28 mouse cellular contexts compared by ENCODE assay signal in the genomic region with DNA sequence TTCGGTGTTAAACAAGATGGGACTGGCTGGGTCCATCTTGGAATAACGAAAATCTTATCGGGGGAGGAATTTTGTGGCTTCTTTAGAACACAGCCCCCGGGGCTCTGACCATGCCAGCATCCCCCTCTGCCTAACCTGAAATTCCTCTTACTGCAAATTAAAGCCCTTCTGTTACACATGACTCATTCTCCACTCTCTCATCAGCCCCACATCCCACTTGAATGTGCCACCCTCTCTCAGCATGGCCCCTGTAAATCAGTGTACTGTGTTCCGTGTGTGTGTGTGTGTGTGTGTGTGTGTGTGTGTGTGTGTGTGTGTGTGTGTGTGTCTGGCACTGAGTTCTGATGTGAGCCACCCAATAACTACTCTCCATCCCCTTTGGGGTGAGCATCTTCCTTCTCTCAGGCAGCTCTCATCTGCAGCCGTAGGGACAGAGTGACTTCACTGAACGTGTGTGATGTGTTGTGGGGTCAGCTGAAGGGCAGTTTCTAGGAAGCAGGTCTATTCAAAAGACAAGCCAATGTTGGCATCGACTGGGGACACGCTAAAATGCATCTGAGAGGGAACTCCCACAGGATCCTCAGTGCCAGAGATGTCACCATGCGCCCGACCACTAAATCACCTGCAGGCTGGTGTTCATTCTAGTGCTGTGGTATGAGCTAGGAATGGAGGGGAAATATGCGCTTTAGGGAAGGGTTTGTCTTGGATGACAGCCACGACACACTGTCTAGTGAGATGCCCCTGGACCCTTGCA. TPM values are rescaled to one million over a fixed set of nuclear protein-coding genes. Genes with fewer than 3 reads are reported as not detected.
A peak's percentile ranks its signal among the peaks of the same experiment; 100 is the strongest.
DNase-seq lines count a peak whose midpoint lies in the region; ATAC-seq and TF ChIP-seq lines count a peak whose summit lies in the region.
"Had no signal": no experiment of that assay in that cellular context is flagged by ENCODE, and none has a peak within 500 bp of the region (broad histone marks: within the 10 kb centered on the region; RNA-seq: fewer than 3 reads in every experiment).

No protein-coding gene starts in this region.

- DNase-seq in frontal cortex, postnatal 14 days (ENCODE audit: low spot score in 2 of 2), result no peak
- no peak for DNase-seq in liver
- no peak for DNase-seq in midbrain, embryonic 14.5 days
- peak; percentile 80 for DNase-seq in brain, adult 2 months (ENCODE audit: low read depth, low spot score)
- no peak for DNase-seq in cerebellum, adult 2 months
- DNase-seq: adrenal gland, postnatal 10 days; cerebellum, adult 11 months; cerebellum, adult 9-11 months; embryo, embryonic 11 days; gastrocnemius, adult 2 months; gastrocnemius, postnatal 36 days; heart, adult 2 months; heart, postnatal 14 days; kidney, adult 8-10 months; kidney, postnatal 4 days; right cerebral cortex, postnatal 14 days had no signal

- no peak overlapping the region for H3K9ac ChIP-seq in liver, embryonic 12.5 days
- H3K9ac ChIP-seq in midbrain, embryonic 14.5 days (replicated peaks; ENCODE audit: low read length), result no peak overlapping the region
- H3K9ac ChIP-seq in midbrain, embryonic 16.5 days (ENCODE audit: low read depth, low read length), result no peak overlapping the region
- H3K9ac ChIP-seq: embryonic facial prominence, embryonic 12.5 days; lung, embryonic 15.5 days; midbrain, embryonic 15.5 days had no signal

- H3K4me2 ChIP-seq in liver, embryonic 12.5 days, result no peak overlapping the region
- H3K4me2 ChIP-seq in midbrain, embryonic 14.5 days (ENCODE audit: low read length), result no peak overlapping the region
- H3K4me2 ChIP-seq in midbrain, embryonic 16.5 days (ENCODE audit: low read length), result no peak overlapping the region
- H3K4me2 ChIP-seq: embryonic facial prominence, embryonic 12.5 days; lung, embryonic 15.5 days; midbrain, embryonic 15.5 days had no signal

- no peak overlapping the region for H3K4me3 ChIP-seq in liver, embryonic 12.5 days
- H3K4me3 ChIP-seq in midbrain, embryonic 14.5 days (replicated peaks; ENCODE audit: low read depth, low read length), result no peak overlapping the region
- H3K4me3 ChIP-seq in midbrain, embryonic 16.5 days (ENCODE audit: low read depth, low read length), result no peak overlapping the region
- H3K4me3 ChIP-seq in cerebellum, adult 2 months (replicated peaks; ENCODE audit: insufficient read depth, low read depth, low read length), result no peak overlapping the region
- H3K4me3 ChIP-seq: embryonic facial prominence, embryonic 12.5 days; gastrocnemius, adult 2 months; heart, adult 2 months; lung, embryonic 15.5 days; midbrain, embryonic 15.5 days; myocyte had no signal

- no peak for TF ChIP-seq CTCF in cerebellum, adult 2 months (IDR thresholded peaks at IDR 0.05; ENCODE audit: borderline replicate concordance, insufficient read depth, low read depth, low read length)

- 81% methylated on average over 13 of the region's 13 CpGs for whole genome bisulfite sequencing in liver, embryonic 12.5 days (ENCODE audit: insufficient replicate concordance)
- WGBS in midbrain, embryonic 14.5 days, result 78% methylated on average over 13 of the region's 13 CpGs
- WGBS in midbrain, embryonic 16.5 days, result 71% methylated on average over 13 of the region's 13 CpGs
- 75% methylated on average over 13 of the region's 13 CpGs for WGBS in cerebellum, adult 2 months

- H3K9me3 ChIP-seq in liver, embryonic 12.5 days (replicated peaks), result no peaks in the 10 kb centered on the region
- H3K9me3 ChIP-seq in midbrain, embryonic 14.5 days (ENCODE audit: control insufficient read depth, low read length), result no peaks in the 10 kb centered on the region
- H3K9me3 ChIP-seq in midbrain, embryonic 16.5 days (replicated peaks; ENCODE audit: control insufficient read depth, low read length, poor library complexity, severe bottlenecking), result no peaks in the 10 kb centered on the region
- H3K9me3 ChIP-seq: embryonic facial prominence, embryonic 12.5 days; lung, embryonic 15.5 days; midbrain, embryonic 15.5 days had no signal

- H3K27ac ChIP-seq in liver, embryonic 12.5 days, result peak overlapping the region; percentile 29; the same call in 1 of the 2 replicates
- H3K27ac ChIP-seq in midbrain, embryonic 14.5 days (replicated peaks; ENCODE audit: low read depth, low read length), result peak overlapping the region; percentile 26; the same call in 1 of the 2 replicates
- no peak overlapping the region for H3K27ac ChIP-seq in midbrain, embryonic 16.5 days (ENCODE audit: low read length)
- H3K27ac ChIP-seq in cerebellum, adult 2 months (ENCODE audit: insufficient read depth, low read length), result no peak overlapping the region
- H3K27ac ChIP-seq: embryonic facial prominence, embryonic 12.5 days; gastrocnemius, adult 2 months; heart, adult 2 months; kidney, postnatal 0 days; lung, embryonic 15.5 days; midbrain, embryonic 15.5 days had no signal

- H3K27me3 ChIP-seq in liver, embryonic 12.5 days (replicated peaks), result 0 out of 2 replicates have a peak, but pooled peaks cover 9% of the 10 kb centered on the region
- no peaks in the 10 kb centered on the region for H3K27me3 ChIP-seq in midbrain, embryonic 14.5 days (ENCODE audit: control insufficient read depth, insufficient read depth, low read length)
- H3K27me3 ChIP-seq in midbrain, embryonic 16.5 days (ENCODE audit: control insufficient read depth, insufficient read depth, low read depth, low read length), result no peaks in the 10 kb centered on the region
- H3K27me3 ChIP-seq in cerebellum, adult 2 months (ENCODE audit: control insufficient read depth, insufficient read depth, low read length), result no peaks in the 10 kb centered on the region
- H3K27me3 ChIP-seq: CH12.LX; embryonic facial prominence, embryonic 12.5 days; lung, embryonic 15.5 days; midbrain, embryonic 15.5 days had no signal

- ATAC-seq in frontal cortex, adult (ENCODE audit: low TSS enrichment), result peak; percentile 68
- no peak for ATAC-seq in liver, embryonic 12.5 days
- no peak for ATAC-seq in midbrain, embryonic 14.5 days (ENCODE audit: low FRiP score, low TSS enrichment)
- no peak for ATAC-seq in midbrain, embryonic 16.5 days
- ATAC-seq: forebrain, embryonic 14.5 days; intestine, embryonic 16.5 days had no signal

- H3K36me3 ChIP-seq in liver, embryonic 12.5 days, result no peaks in the 10 kb centered on the region
- H3K36me3 ChIP-seq in midbrain, embryonic 14.5 days (ENCODE audit: control insufficient read depth, insufficient read depth, low read length), result no peaks in the 10 kb centered on the region
- H3K36me3 ChIP-seq in midbrain, embryonic 16.5 days (ENCODE audit: control insufficient read depth, insufficient read depth, low read length), result no peaks in the 10 kb centered on the region
- H3K36me3 ChIP-seq: embryonic facial prominence, embryonic 12.5 days; lung, embryonic 15.5 days; midbrain, embryonic 15.5 days had no signal

- H3K4me1 ChIP-seq in liver, embryonic 12.5 days, result peaks cover 57% of the 10 kb centered on the region
- H3K4me1 ChIP-seq in midbrain, embryonic 14.5 days (ENCODE audit: control insufficient read depth, insufficient read depth, low read length), result peaks cover 26% of the 10 kb centered on the region
- H3K4me1 ChIP-seq in midbrain, embryonic 16.5 days (ENCODE audit: control insufficient read depth, insufficient read depth, low read length), result peaks cover 7% of the 10 kb centered on the region; the same call in 1 of the 2 replicates
- H3K4me1 ChIP-seq in cerebellum, adult 2 months (ENCODE audit: control insufficient read depth, insufficient read depth, low read length), result no peaks in the 10 kb centered on the region

- no peak for TF ChIP-seq POLR2A in cerebellum, adult 2 months (IDR thresholded peaks at IDR 0.05; ENCODE audit: borderline replicate concordance, insufficient read depth, low read length)

RNA-seq across cellular contexts. Expression of gene St6galnac3, which starts 11.0 kb away (rescaled TPM):
- polyA plus RNA-seq in liver, embryonic 12.5 days (2016; fragmentation: Nextera tagmentation; extraction: Ambion mirVana), result 12.9 and 13.6 TPM in 2 replicates
- 21.4 and 26.6 TPM in 2 replicates for polyA plus RNA-seq in midbrain, embryonic 14.5 days (2014; fragmentation: Nextera tagmentation; extraction: Ambion mirVana)
- polyA plus RNA-seq in midbrain, embryonic 16.5 days (2015; fragmentation: Nextera tagmentation; extraction: Ambion mirVana), result 19.1 and 21.5 TPM in 2 replicates
- polyA plus RNA-seq in cerebellum, adult 2 months (2012; rRNA removed), result 11.9 and 14.6 TPM in 2 replicates
- polyA plus RNA-seq: C2C12, myocyte had no signal

Comparison
In these comparisons a context has a peak if more than half of its experiments do, and no peak if none do; other contexts are left out.
1. H3K27ac ChIP-seq: peak in liver, embryonic 12.5 days (single experiment) and midbrain, embryonic 14.5 days (single experiment); none in midbrain, embryonic 16.5 days (single experiment) and cerebellum, adult 2 months (single experiment).